Comparison of ENCODE assay signal across 18 mouse cellular contexts in the genomic region with DNA sequence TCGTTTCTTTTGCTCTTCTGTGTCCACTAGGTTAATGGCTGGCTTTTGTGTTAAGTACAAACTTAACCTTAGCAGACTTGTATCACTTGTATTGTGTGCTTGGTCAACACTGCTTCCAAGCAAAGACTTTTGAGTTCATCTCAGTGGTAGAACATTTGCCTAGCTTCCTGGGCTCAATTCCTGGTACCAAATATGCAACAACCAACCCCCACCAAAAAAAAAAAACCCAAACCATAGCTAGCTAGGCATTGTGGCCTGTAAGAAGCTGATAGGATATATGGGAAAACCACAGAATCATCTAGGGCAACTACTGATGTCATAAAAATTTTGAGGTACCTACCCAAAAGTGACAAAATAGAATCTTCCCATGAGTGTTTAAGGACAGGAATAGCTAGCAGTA. TPM values are rescaled to one million over a fixed set of nuclear protein-coding genes. Genes with fewer than 3 reads are reported as not detected.
"Had no signal": no experiment of that assay in that cellular context is flagged by ENCODE, and none has a peak within 500 bp of the region (broad histone marks: within the 10 kb centered on the region; RNA-seq: fewer than 3 reads in every experiment).

No protein-coding gene starts in this region.

- H3K27me3 ChIP-seq: megakaryocyte, embryonic 14.5 days; midbrain, embryonic 13.5 days; midbrain, embryonic 15.5 days; neural tube, embryonic 13.5 days; neural tube, embryonic 15.5 days had no signal

- H3K9me3 ChIP-seq: megakaryocyte, embryonic 14.5 days; midbrain, embryonic 13.5 days; midbrain, embryonic 15.5 days; neural tube, embryonic 13.5 days; neural tube, embryonic 15.5 days had no signal

- H3K4me2 ChIP-seq: midbrain, embryonic 11.5 days; midbrain, embryonic 13.5 days; midbrain, embryonic 15.5 days; neural tube, embryonic 13.5 days; neural tube, embryonic 15.5 days had no signal

- DNase-seq: lung, adult 2 months; lung, postnatal 10 days; retina, postnatal 1 day; right cerebral cortex, adult 18-20 months; right cerebral cortex, postnatal 25 days; right cerebral cortex, postnatal 4 days; spleen, adult 18-20 months; thymus, adult 18-20 months; thymus, postnatal 14 days; thymus, postnatal 36 days had no signal

- H3K27ac ChIP-seq: macrophage; midbrain, embryonic 13.5 days; midbrain, embryonic 15.5 days; neural tube, embryonic 13.5 days; neural tube, embryonic 15.5 days had no signal

- H3K9ac ChIP-seq: midbrain, embryonic 13.5 days; midbrain, embryonic 15.5 days; neural tube, embryonic 13.5 days; neural tube, embryonic 15.5 days had no signal

- H3K4me3 ChIP-seq: midbrain, embryonic 13.5 days; midbrain, embryonic 15.5 days; neural tube, embryonic 13.5 days; neural tube, embryonic 15.5 days had no signal

- ATAC-seq: midbrain, embryonic 13.5 days; midbrain, embryonic 15.5 days had no signal

RNA-seq across cellular contexts. Expression of a gene that starts 28.1 kb away (rescaled TPM):
- polyA plus RNA-seq: macrophage; stomach, embryonic 14.5 days had no signal
